Mouse (Mus musculus) gastrocnemius, adult 18-20 months (tissue): ENCODE results near the gene Elf4. TPM values are rescaled to one million over a fixed set of nuclear protein-coding genes. Genes with fewer than 3 reads are reported as not detected.

Source experiments
- DNase-seq: peaks from one replicate; pipeline ENCODE4 v3.0.0; 2021; ENCODE audit warnings: low spot score
- long read RNA-seq, 2 experiments: library from polyadenylated mRNA; stranded (forward); transcript quantifications; one replicate each; pipeline ENCODE4 v2.0.0; 2021
- total RNA-seq, 2 experiments: library from RNA; stranded (reverse); gene quantifications; 2 replicates each; pipeline ENCODE4 v1.2.3; 2021

Elf4 gene
- 1 to 10 TPM; 1.6 to 2.3 TPM for total RNA-seq
- long read RNA-seq, experiment 1, full-length matches to known transcripts = 1 of 3 reads
- long read RNA-seq, experiment 1, partial matches to known transcripts = 0 of 3 reads
- long read RNA-seq, experiment 1, other reads (novel, unspliced or antisense) = 2 of 3 reads
- long read RNA-seq, experiment 2, partial matches to known transcripts = 0 of 1 reads
- long read RNA-seq, experiment 2, other reads (novel, unspliced or antisense) = 1 of 1 reads

DNA sequence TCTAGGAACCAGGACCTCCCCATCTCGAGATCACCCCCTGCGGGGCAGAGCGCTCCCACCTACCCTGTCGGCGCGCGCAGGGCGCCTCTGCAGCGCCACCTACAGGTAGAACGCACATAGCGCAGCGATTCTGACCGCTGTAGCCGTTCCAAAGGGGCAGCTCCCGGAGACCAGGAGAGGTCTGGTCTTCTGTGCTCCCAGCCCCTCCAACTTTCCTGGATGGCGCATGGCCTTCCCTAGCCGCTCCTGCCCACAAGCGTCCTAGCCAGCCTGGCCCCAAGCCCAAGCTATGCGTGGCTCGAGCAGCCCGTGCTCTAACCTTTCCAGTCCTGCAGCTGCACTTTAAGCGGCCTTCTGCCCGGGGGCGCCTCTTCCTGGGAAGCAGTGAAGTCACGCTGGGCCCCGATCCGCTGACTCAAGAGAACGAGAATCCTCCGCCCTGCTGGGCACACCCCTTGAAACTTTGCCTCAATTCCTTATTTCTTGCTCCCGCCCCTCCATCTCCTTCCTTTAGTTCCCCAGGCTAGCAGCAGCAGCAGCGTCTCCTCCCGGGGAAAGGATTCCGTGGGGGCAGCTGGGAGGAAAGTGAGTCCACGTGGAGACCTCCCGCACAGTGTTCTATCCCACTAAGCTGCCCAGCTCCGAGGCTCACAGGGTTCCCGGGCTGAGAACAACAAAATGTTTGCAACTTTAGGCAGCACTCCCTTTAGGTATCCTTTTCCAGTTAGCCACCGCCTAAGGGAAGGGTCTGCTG is at the start of gene Elf4:
Gene Elf4 (minus strand): TSS at position 379 of the 754 bp plus-strand sequence.
- DNase-seq = peak; percentile 60

DNA sequence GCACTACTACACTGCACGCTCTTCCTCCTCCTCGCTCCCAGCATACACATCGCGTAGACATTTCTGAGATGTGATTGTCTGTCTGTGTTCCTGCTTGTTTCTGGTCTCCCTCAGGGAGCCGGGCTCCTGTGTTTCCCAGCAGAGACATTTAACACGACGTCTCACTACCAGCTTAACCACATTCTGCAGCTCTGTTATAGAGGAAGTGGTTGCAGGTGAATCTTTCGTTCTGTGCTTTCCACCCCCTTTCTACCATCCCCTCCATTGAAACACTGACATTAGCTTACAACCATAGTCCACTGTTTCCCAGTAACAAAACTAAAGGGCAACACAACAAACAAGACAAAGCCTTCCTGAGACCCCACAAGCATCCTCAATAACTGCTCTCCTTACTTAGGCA is 30.8 kb upstream of the Elf4 start:
- no peak for DNase-seq

DNA sequence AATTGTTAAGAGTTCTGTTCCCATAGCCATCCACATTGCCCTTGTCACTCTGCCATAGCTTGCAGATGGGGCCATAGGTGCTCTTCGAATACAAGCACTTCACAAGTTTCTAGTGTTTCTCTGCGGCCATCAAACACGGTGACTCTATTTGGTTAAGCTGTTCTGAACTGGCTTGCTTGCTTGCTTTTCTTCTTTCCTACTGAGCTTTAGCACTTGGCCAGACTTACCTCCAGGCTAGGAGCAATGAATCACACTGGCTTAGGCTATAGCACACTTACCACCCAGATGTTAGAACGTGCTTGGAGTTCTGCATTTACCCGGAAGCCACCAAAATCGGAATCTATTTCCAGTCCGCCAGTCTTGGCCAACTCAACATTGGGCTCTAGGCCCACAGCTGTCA is 18.8 kb upstream of the Elf4 start:
- DNase-seq = no peak

DNA sequence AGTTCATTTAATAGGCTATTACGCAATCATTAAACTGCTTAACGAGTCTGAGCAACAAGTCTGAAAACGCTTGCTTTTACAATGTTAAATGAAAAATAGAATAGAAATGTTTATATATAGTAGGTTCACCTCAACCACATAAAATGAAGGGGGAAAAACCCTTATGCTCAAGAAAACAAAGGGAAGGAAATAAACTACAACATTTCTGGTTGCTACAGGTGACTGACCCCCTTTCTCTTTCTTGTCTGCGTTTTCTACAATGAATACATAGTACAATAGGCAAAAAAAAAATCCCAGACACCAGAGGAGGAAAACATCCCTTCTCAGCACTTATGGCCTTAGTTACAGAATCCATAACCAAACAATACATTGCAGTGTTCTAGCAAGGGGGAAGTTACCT is 18.2 kb upstream of the Elf4 start:
- no peak for DNase-seq

DNA sequence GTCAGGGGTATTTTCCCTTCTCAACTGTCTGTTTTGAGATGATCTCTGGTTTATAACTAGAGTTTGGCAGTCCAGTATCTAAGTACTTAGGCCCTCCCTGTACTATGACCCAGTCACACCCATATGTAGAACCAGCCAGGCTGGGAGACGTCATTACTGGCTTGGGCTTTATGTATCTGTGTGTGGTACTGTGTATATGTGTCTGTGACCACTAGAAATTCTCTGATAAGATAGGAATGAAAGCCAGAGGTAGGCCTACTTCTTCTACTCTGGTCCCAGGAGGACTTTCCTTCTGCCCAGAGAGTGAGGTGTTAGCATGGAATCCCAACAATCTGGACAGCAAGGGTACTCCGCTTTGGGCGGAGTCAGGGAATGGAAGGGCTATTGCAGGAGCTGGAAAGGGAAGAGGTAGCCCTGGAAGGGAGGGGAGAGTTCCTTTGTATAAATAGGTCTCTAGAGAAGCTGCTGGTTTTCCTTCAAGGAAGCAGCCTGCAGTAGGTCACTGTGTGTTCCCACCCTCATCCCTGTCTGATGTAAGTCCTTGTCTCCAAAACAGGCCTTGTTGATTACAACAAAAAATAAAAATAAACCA is 4.5 kb upstream of the Elf4 start:
- peak; percentile 10 for DNase-seq

DNA sequence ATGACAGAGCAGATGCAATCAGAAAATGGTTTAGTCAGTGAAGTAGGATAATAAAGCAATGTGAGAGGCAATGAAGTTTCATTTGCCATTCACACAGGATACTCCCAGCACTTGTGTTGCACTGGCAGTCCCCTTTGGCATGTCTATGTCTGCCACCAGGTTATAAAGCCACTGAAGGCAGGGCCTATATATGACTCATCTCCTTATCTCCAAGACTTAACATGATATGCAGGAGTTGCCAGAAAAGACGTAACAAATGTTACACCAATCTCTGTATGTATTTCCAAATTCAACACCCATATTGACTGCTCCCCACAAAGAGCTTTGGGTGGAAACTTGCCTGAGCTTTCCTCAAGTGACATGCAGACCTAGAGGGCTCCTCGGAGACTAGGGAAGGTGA is 3.2 kb upstream of the Elf4 start:
- no peak for DNase-seq

DNA sequence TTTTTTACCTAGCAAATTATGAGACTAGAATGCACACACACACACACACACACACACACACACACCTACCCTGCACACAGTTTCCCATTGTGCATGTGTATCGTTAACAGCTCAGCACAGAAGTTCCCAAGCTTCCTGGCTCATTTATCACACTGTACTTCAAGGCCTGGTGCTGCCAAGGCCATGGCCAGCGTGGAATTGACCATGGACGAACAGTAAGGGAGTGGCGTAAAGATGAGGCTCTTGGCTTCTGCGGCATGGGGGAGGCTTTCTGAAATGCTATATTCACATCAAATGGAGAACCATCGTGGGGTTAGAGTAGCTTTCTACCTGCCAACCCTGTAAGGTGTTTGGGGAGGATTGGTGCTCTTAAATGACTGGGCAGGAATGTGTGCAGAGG is 1.5 kb upstream of the Elf4 start:
- DNase-seq = no peak

DNA sequence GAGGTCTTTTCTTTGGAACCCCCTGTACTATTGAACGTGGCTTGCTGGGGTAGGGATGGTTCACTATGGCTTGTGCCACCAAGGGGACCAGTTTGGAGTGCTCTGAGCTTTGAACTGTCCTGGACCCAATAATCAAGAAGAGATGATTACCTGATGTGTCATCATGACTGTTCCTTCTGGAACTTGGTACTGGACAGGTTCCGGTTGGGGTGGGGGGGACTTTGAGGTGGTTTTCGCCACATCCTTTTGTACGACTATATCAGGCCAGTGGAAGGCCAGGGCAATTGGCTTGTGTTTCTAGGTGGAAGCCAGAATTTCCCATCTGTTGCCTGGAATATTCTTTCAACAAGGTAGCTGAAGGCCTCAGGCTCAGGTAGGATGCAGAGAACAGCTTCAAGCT is 704 bp upstream of the Elf4 start:
- DNase-seq = no peak

DNA sequence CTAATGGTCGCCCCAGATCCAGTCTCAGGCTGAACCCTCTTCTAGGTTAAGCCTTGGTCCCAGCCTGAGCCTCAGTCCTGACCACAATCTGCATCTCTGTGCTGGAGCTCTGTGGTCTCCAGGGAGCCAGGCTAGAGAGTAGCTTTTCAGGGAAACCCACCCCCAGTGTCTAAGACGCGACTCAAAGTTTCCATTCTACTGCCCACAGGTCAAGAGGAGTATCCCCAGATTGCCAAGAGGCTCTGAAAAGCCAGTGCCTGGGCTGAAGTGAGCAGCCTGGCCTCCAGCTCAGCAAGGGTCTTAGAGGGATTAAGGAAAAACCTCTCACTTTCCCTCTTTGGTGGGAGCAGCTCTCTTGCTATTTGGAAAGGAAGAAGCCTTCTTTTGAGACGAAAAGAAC is 635 bp downstream of the Elf4 start:
- no peak for DNase-seq

DNA sequence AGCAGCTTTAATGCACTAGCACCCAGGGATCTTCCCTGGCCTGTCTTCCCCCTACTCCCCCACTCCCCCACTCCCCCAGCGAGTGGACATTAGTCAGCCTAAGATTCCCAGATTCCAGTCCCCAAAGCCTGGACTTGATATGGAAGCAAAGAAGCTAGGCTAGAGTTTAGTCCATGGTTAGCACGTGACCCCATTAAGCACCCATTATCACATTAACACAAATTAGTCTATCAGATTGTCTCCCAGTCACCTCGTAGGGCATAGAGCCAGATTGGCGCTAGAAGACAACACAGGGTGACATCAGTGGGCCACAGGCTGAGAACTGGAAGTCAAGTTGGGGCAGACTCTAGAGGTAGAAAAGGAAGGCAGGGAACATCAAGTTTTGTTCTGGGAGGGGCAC is 1.9 kb downstream of the Elf4 start:
- no peak for DNase-seq

DNA sequence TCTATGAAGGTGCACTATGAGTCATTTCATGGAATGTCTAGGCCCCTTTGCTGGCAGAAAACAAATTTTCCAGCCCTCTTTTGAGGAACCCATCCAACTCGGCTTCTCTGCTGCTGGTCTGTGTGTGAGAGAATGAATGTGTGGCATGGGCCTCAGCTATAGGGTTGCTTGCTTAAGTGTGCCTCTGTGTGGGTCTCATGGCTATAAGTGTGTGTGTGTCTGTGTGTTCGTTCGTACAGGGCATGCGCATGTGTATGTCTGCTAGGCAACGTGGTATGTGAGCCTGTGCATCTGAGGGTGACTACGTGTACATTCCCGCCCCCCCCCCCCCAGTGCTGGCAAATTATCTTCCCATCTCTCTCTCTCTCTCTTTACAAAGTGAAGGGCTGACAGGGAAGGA is 2.4 kb downstream of the Elf4 start:
- DNase-seq = no peak

DNA sequence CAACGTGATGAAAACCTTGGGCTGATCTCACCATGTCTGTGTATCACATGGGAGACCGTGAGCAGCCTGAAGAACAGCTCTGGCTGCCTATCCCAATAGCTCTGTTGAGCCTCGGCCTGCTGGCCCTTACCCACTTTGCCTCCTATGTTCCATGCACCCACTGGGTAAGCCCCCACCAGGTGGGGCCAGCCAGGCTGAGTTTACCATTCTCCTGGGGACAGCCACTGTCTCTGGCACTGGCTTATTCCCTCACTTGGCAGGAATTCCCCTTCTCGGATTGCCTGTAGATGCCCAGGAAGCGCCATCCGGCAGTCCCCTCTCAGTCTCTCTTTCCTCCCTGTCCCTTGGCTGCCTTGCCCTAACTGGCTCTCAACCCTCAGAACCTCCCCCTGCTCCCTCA is 6.0 kb downstream of the Elf4 start:
- DNase-seq = no peak

DNA sequence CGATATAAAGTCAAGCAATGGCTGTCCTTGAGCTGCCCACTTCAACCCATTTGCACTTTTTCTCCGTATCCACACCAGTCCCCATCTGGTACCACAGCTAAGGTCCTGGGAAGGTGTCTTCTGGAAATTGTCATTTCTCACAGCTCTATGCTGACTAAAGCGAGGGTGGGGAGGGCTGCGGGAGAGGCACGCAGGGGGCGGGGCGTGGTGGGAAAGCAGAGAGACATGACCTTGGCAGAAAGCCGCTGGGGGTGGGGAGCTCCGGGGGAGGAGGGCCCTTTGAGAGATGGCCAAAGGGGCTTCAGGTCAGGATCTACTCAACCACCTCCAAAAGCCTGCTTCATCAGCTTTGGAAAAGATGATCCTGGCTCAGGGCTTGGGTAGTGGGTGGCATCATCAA is 7.9 kb downstream of the Elf4 start:
- no peak for DNase-seq

DNA sequence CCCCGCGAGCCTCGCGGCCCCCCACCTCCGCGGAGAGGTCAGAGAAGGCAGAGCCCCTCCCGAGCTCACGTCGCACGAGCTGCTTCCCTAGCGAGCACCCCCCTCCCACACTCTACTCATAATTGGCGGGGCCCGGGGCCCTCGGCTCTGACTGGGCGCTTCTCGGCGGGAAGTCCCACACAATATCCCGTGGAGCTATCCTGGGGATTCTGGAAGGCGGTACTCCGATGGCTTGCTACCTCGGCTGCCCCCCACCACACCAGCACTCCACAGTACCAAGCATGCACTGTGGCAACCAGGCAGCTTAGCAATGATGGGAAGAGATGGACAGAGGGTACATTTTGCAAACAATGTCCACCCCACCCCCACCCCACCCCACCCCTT is 8.4 kb downstream of the Elf4 start:
- no peak for DNase-seq

DNA sequence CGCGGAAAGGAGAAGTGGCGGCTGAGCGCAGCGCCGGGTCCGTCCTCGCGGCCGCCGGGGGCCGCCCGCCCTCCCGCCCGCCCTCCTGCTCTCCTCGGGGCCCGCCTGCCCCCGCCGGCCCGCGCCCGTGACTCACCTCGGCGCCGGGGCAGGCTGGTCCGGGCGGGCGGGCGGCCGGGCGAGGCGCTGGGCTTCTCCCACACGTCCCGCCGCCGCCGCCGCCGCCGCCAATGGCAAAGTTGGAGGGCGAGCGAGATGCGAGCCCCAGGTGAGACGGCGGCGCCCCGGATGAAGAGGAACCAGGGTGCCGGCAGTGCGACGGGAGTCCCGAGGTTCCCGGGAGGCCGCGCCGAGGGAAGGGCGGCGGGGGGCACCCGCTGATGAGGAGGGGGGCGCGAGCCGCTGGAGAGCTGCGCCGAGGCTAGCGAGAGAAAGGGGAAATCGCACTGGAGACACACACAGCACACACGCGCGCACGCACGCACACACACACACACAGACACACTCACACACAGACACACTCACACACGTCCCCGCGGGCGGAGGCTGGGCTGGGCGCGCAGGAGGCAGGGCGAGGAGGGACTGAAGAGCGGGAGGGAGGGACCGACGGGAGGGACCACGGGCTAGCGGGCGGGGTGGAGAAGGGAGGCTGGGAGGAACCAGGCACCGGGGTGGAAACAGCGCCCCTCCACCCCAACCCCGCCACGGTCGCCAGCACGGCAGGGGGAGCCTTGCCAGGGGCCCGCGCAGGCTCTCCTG is 9.0 kb downstream of the Elf4 start:
- peak; percentile 70 for DNase-seq

DNA sequence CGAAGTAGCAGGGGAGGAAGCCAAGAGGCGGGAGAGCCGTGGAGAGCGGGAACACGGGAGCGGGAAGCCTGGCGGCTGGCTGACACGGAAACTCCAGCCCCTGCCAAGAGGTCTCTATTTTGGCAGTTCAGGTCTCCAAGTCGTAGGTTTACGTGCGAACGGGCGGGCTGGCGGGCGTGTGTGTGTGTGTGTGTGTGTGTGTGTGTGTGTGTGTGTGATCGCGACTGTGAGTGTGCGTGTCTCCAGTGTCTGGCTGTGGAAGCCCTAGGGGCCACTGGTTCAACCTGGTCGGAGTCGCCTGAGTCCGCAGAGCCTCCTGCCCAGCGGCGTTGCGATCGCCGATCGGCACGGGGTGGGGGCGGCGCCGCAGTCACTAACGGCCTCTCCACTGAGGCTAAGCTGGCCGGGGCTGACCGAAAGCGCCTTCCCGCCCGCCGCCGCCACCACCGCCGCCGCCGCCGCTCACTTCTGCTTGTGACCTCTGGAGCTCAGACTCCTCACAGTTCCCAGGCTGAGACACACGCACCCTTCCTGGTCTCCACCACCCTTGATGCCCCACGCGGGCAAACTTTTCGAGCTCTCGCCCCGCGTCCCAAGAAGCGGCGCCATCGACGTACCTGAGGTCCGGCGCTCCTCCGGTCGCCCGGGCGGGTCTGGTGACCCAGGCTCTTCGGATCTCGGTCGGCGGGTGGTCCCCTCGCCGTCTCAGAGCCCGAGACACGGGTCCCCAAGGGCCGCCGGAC is 9.8 kb downstream of the Elf4 start:
- no peak for DNase-seq

DNA sequence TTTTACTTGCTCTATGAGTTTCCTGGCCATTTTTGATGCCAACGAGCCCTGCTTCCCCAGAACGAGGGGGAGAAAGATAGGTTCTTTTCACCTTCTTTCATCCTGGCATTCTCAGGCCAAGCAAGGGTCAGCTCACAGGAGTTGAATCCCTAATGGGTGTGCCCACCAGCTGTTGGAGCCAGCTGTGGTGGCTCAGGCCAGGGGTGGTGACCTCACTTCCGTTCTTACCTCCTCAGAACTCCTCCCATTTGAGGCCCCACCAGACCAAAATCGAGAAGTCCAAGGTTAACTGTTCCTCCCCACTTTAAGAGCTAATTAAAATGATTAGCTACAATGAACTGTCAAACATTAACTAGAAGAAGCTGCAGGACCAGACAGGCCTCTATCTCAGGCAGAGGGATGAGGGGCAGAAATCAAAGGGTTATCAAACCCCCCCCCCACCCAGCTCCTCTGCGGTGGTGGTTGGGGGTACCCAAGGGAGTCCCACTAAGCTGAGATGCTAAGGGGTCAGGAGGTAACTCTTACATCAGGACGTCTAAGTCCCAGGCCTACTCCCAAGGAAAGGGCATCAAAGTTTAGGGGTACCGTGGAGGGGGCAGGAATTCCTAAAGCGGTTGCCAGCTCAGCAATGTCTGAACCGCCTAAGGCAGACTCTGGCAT is 10.6 kb downstream of the Elf4 start:
- DNase-seq = peak; percentile 40

DNA sequence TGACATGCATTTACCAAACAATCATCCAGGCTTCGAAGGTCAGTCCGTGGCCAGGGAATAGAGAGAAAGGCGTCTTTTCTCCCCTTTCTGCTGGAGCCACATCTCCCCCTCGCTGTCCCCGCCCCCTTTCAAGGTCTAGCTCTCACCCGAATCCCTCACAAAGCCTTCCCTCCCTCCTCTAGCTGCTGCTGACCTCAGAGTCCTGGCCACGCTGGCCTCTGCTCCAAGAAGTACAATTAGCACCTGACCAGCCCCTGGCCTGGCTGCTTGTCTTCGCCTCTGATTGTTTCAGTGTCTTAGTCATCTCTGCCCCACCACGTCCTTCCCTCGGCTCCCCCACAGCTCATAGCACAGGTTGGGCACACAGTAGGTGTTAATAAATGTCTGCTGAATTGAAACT is 13.3 kb downstream of the Elf4 start:
- DNase-seq = no peak

DNA sequence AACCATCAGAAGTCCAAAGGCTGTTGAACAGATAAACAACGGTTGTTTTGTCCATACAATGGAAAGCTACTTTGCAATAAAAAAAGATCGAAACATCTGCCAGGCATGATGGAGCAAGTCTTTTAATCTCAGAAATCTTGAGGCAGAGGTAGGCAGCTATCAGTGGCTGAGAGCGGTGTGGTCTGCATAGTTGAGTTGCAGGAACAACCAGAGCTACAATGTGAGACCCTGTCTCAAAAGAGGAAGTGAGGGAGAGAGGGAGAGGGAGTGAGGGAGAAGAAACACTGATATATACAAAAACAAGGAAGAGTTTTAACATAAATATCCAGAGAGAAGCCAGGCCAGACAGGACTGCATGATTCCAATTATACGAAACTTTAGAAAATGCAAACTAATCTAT is 18.3 kb downstream of the Elf4 start:
- DNase-seq = no peak

DNA sequence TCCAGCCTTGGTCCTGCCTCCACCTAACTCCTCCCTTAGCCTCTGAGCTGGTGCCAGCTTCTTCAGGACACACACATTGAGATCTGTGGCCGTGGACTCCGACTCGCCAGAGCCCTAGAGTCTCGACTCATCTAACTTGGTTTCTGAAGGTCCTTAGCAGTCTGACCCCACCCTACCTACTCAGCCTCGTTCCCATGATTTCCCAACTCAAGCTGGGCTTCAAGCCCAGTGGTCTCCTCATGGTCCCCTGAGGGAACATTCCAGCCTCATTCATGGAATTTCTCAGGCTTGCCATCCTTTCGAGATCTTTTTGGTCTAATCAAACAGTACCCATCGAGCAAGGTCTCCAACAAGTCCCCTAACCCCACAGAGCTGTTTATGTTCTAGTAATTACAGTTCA is 21.0 kb downstream of the Elf4 start:
- peak; percentile 48 for DNase-seq

DNA sequence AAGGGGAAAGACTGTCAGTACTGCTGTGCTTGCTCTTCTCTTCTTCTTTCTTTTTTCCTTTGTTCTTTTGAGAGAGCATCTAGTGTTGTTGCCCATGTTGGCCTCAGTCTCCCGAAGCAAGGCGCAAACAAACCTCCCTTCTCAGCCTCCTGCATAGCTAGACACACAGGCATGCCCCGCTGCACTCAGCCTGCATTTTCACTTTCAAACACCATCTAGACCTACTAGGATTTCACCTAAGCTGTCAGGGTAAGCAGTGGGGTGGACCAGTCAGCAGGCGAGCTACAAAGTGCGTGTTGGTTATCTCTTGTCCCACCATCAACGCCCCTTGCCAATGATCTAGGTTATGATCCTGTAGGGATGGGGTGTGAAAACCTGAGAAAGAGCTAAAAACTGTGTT is 21.4 kb downstream of the Elf4 start:
- no peak for DNase-seq
